Mouse (Mus musculus): Measurements from ENCODE around the gene Olfr573-ps1.

DNA sequence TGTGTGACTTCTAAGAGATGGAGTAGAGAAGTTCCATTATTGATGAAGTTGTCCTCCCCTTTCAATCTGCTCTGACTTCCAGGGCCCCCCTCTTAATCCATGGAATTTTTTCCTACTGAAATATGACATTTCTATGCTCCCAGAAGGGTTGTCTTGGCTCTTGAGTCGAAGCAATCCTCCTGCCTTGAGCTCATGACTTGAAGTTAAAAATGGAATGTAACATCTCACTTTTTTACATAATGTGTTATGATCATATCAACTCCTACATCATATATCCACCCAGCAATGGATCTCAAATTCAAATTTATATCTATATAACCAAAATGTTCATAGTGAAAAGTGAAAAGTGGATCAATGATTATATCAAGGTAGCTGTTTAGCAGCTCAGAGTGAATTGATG lies 32.0 kb upstream of the Olfr573-ps1 start:
- TF ChIP-seq ZNF384 (IDR thresholded peaks at IDR 0.05; ENCODE audit: low read depth, low read length) (no peak), ZC3H11A (IDR thresholded peaks at IDR 0.05; ENCODE audit: borderline replicate concordance, low read depth, low read length) (no peak), HCFC1 (IDR thresholded peaks at IDR 0.05; ENCODE audit: borderline replicate concordance, insufficient read depth, low read length) (no peak), CHD2 (IDR thresholded peaks at IDR 0.05; ENCODE audit: low read depth, low read length) (no peak)
